Mouse (Mus musculus): ENCODE results near the gene Stag2.

DNA sequence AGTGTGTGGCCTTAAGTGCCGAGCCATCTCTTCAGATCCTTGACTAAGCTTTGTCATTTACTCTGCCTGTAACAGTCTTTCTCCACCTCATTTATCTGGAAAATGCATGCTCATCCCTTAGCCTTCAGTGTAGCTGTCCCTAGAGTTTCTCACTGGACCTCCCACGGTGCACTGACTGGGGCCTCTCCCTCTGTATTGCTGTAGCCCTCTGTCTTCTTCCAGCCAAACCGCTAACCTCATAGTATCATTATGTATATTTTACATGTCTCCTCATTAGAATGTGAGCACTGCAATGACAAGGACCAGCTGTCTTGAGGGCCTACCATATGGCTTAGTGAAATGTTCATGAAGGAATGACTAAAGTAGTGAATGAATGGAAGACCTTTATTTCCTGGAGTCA lies 166.1 kb downstream of the Stag2 start:
- TF ChIP-seq CTCF (IDR thresholded peaks at IDR 0.05; ENCODE audit: borderline replicate concordance, insufficient read depth, low read length) (no peak), POLR2A (IDR thresholded peaks at IDR 0.05; ENCODE audit: low read depth, low read length) (no peak)

Data from embryonic fibroblast, embryonic 13.5 days (primary cell).